Mouse (Mus musculus): ENCODE results near the gene Nrg3. TPM values are rescaled to one million over a fixed set of nuclear protein-coding genes. Genes with fewer than 3 reads are reported as not detected.
"Not testable (repeated sequence)": the region's sequence is repeated elsewhere in the genome, so short reads cannot be mapped to it uniquely, and the experiment has no call there.

Gene Nrg3
- total RNA-seq, 2 experiments from 2014 or later, result not detected

DNA sequence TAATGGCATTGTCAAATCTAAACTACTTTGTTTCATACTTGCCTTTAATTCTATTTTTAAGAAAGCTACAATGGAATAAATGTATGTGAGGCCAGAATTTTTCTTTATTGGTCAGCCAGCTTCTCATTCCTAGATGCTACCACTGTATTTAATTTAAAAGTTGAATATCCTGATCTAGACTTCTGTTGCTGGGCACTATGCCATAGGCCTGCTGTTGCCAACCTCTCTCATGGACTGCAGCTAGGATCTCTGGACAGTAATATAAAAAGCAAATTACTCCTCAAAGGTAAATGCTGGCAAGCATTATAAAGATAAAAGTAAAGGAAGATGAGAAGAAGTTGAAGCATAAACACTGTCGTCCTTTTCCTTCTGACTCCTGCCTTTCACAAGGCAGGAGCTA lies 217.5 kb downstream of the Nrg3 start:
- no peak for ATAC-seq (replicated peaks; ENCODE audit: low FRiP score, low TSS enrichment, poor library complexity, severe bottlenecking)

DNA sequence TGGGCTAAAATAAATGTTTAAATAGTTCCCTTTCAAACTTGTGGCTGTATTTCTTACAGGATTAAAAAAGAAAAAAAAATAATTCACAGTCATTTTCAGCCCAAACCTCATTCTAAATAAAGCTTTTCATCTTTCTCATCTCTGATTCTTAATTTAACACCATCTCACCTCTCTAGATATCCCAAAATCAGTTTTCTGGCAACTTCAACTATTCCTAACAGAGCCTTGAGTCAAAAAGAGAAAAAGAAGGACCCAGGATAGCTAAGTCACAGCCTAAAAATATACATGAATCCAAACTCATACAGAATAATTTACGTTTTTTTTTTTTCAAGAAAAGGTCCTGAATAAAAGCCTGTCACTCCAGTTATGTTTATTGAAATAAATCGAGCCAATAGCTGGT lies 232.6 kb downstream of the Nrg3 start:
- no peak for ATAC-seq (replicated peaks; ENCODE audit: low FRiP score, low TSS enrichment, poor library complexity, severe bottlenecking)

DNA sequence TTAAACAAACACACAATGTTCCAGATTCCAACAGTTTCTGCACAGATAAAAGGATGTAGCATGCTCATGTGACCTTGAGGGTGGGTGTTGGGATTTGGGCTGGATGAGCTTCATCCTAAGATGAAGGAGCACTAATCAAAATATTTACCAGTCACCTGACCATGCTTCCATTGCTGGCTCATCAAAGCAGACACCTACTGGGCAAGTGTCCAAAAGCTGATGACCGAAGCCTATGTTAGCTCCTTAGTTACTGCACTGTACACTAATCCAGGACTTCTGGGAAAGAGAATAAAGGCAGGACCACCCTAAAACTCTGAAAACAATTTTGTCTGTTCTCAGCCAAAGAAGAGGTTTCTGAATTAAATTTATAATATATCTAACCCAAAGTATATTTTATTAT lies 261.4 kb downstream of the Nrg3 start:
- ATAC-seq (replicated peaks; ENCODE audit: low FRiP score, low TSS enrichment, poor library complexity, severe bottlenecking), result no peak

DNA sequence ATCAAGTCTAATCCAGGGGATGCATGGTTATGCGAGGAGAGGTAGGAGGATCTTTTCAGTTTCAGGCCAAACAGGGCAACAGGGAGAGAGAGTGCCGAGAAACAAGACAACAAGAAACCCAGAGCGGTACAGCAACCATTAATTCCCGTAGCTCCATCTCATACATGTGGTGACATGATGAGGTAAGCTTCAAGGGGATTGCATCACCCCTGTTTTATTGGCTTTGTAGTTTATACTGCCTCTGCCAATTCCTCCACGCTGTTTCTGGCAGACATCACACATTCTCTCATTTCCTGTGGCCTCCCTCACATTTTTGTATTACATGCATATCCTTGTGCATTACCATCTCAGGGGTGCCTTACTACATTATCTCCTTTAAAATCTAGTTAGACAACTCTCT lies 280.9 kb downstream of the Nrg3 start:
- no peak for ATAC-seq (replicated peaks; ENCODE audit: low FRiP score, low TSS enrichment, poor library complexity, severe bottlenecking)

DNA sequence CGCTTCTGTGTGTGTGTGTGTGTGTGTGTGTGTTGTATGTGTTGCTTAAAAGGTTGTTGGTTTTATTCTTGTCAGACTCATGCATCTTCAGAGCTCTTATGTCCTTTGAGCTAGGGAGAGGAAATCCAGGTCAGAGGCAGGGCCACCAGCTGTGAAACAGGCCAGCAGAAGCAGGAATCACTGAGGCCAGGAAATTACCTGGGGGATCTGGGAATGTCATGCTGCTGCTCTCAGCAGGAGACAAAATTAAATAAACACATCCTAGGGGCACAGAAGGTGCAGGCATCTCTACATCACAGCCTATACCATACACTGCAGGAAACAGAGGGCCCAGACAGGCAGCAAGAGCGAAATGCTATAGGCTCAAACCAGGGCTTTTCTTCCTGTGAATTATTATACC lies 299.2 kb downstream of the Nrg3 start:
- no peak for ATAC-seq (replicated peaks; ENCODE audit: low FRiP score, low TSS enrichment, poor library complexity, severe bottlenecking)

DNA sequence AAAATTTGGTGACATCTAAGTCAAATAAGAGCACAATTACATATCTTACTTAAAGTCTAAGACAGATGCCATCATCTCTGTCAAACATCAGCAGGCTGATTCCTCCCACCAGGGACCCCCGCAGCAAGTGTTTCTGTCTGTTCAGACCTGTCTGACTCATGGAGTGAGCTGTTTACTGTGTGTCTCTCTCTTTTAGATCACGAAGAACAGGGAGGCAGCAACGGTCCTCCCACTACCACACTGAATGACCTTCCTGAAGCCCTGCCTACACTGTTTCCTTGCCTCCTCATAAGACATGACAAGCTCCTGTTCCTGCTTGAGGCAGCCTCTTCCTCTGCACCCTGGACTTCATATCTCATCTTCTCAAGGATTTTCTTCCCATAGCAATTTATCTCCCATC lies 312.7 kb downstream of the Nrg3 start:
- ATAC-seq (replicated peaks; ENCODE audit: low FRiP score, low TSS enrichment, poor library complexity, severe bottlenecking), result no peak

DNA sequence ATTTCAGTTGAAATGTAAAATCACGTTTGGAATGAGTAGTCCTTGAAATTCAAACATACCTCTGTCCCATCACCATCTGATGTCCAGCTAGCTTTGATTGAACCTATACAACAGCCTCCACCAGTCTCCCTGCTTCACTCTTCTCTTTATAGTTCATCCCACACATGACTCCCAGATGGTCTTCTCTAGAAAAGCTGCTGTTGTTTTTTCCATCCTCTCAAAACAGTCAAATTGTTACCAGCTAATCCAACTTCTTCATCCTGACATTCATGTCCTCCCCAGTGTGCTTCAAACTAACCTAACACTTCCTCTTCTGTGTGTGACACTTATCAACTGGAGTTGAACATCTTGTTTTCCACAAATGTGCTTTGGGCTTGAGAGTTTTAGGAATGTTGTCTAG lies 317.4 kb downstream of the Nrg3 start:
- no peak for ATAC-seq (replicated peaks; ENCODE audit: low FRiP score, low TSS enrichment, poor library complexity, severe bottlenecking)

DNA sequence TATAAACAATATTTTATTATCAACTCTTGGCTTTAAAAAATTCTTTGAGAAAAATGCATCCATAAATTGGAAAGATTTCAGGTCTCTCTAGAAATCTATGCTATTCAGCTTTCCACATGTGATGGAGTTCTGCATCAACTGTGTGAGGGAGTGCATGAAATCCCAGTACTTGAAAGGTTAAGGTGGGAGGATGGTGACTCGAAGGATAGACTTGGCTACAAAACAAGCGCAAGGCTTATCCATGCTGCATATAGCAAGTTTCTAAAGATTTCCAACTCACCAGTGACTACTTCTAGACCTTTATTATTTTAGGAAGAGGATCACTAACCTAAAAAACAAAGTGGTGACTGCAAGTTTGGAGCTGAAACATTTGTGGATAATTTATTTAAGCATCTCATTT lies 343.1 kb downstream of the Nrg3 start:
- ATAC-seq (replicated peaks; ENCODE audit: low FRiP score, low TSS enrichment, poor library complexity, severe bottlenecking), result no peak

DNA sequence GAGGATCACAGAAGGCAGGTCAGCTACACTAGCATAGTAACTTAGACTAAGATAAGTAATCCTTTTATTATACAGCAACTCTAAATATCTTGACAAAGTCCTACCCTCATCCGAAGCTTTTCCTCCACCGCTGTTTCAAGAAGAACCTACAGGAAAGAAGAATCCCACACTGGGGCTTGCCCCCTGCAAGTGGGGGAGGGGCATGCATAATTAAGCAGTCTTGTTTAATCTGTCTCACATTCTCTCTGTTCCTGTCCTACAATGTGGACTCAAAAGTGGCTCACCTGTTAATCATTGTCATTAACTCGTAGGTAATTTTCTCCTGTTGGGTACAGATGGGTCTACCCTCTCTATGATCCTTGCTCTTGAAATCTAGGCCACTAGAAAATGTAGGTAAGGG lies 354.9 kb downstream of the Nrg3 start:
- no peak for ATAC-seq (replicated peaks; ENCODE audit: low FRiP score, low TSS enrichment, poor library complexity, severe bottlenecking)

DNA sequence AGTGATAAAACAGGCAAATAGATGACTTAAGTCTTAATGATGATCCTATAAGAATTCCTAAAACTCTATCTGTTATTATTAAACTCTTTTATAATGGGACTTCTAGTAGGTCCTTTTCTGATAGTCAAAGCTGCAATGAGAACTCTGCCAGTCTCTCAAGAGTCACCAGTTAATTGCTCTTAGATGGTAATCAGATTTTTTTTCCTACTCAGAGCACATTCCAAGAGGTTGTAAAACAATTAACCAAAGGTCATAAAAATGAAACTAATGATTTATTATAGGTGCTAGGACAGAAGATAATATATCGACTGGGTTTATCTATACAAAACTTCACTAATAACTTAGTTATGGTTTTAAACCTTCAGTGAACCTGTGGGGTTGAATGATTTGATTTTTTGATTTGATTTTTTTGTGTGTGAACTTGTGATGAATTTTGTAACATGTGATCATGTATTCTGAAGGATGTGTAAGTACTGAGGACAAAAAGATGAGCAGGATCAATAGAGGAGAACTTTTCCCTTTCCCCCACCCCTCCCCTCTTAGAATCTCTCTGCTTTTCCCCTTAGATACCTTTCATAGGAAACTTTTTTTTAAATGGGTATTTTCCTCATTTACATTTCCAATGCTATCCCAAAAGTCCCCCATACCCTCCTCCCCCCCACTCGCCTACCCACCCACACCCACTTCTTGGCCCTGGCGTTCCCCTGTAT lies 356.2 kb downstream of the Nrg3 start:
- ATAC-seq (replicated peaks; ENCODE audit: low FRiP score, low TSS enrichment, poor library complexity, severe bottlenecking), result not testable (repeated sequence)

DNA sequence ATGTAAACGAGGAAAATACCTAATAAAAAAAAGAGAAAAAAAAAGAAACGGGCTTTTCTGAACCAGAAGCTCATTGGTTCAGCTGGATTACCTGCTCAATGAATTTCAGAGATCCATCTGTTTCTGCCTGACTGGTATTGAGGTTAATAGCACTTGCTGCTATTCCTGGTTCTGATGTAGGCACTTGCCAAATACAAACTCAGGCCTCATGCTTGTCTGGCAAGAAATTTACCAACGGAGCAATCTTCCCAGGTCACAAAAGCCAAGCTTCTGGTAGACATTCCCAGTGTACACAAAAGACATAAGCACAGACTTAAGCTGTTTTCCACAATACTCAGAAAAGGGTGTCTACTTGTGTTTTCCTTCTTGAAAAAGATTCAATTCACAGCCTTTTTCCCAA lies 363.3 kb downstream of the Nrg3 start:
- ATAC-seq (replicated peaks; ENCODE audit: low FRiP score, low TSS enrichment, poor library complexity, severe bottlenecking), result no peak

DNA sequence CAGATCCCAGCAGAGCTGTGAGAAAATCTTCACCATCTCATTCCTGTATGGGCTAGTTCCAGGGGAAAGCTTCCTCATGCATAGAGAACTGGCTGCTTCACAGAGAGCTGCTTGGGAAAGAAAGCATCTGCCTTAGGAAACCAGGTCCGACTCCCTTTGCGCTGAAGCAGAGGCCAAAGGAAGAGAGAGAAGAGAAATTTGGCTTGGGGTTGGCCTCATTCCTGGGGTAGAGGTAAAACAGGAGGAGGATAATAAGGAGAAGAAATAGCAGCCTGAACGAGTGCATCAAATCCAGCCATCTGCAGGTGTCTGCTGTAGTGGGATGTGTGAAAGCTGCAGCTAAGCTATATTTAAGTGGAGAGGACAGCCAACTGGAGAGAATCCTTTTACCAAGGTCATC lies 366.1 kb downstream of the Nrg3 start:
- ATAC-seq (replicated peaks; ENCODE audit: low FRiP score, low TSS enrichment, poor library complexity, severe bottlenecking), result no peak

DNA sequence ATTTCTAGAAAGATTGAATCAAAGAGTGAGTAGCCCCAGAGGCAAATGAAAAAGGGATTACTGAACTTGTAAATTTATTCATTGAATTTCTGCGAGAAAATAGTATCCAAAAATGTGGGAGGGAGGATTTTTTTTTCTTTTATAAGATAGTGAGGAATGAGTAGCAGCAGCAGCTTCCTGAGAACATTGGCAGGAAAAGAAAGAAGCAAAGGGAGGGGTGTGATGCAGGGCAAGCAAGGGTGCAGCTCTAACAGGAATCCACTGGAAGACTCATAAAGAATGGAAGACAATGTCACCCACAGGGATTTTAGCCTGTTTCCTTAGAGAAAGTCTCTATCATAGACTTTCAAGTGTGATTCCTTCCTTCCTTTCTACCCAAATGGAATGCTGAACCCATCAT lies 377.7 kb downstream of the Nrg3 start:
- ATAC-seq (replicated peaks; ENCODE audit: low FRiP score, low TSS enrichment, poor library complexity, severe bottlenecking), result no peak

DNA sequence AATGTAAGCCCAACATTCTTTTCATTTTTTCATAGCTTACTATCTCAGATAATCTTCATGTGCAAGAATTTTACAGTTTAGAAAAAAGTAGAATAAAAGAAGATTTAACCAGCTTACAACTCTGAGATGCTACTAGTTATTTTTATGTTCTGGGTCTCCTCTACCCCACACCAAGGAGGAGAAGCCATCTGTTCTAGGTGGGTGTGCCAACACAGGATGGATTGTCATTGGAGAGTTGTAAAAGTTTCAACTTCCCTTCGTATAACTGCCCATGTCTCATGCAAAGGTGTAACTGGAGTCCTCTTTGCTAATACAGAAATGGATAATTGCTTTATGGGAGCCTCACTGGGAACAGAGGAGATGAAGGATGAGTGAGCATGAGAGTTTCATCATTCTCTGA lies 393.4 kb downstream of the Nrg3 start:
- ATAC-seq (replicated peaks; ENCODE audit: low FRiP score, low TSS enrichment, poor library complexity, severe bottlenecking), result no peak

DNA sequence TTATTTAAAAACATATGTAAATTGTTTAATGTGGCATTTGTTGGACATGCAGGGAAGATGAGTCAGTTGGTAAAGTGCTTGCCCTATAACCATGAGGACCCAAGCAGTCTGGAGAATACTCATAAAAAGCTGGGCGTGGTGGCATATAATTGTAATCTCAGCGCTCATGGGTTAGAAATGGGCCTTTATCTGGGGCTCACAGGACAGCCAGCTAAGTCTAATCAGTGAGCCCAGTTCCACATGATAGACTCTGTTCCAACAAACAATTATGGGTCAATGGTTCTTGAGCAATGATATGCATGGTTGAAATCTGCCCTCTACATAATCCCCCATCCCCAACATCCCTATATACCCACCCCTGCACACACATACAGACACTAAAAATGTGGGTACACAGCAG lies 421.3 kb downstream of the Nrg3 start:
- ATAC-seq (replicated peaks; ENCODE audit: low FRiP score, low TSS enrichment, poor library complexity, severe bottlenecking), result no peak

DNA sequence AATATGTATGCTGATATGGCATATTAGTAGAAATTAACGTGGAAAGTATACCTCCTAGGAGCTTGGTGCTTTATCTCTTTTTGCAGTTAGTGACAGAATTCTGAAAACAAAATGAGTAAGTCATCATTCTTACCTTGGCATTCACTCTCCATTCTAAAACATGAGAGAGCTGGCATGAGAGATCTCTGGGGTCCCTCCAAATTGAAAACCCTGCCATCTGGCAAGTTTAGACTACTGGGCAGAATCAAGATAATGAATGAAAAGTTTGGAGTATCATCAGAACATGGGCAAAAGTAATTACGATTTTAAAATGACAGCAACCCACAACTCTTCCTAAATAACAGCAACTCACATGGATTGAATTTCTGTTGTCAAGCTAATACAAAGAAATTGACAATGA lies 423.9 kb downstream of the Nrg3 start:
- no peak for ATAC-seq (replicated peaks; ENCODE audit: low FRiP score, low TSS enrichment, poor library complexity, severe bottlenecking)

DNA sequence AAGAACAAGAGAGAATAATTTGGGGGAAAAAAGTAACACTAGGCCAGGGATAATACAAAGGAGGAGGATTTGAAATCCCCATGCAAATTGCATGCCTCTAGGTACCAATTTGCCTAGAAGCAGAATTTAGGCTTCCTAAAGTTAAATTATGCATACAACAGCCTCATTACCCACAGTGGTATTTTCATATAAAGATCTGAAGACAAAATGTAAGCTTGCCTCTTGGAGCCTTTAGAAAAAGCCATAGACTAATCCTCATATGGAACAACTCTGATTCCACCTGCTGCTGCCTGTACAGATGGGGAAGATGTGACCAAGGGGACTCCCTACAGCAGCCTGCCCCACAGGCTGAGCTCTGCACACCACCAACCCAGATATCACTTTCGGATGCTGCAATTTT lies 428.6 kb downstream of the Nrg3 start:
- no peak for ATAC-seq (replicated peaks; ENCODE audit: low FRiP score, low TSS enrichment, poor library complexity, severe bottlenecking)

DNA sequence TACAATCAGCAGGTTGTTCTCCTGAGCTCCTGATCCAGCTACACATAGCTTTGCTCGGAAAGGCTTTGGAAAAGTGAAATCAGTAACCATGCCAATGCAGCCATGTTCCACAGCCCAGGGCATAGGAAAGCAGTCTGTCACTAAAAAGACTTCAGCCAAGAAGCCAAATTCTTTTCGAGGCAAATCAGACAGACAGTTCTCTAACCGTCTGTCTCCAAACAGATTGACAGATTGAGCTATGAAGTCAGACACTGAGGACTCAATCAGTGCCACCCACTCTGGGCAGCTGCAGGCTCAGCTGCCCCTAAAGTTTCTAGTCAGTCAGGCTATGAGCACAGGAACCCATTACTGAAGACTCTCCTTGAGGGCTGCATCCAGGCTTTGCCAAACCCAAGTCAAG lies 429.1 kb downstream of the Nrg3 start:
- no peak for ATAC-seq (replicated peaks; ENCODE audit: low FRiP score, low TSS enrichment, poor library complexity, severe bottlenecking)

DNA sequence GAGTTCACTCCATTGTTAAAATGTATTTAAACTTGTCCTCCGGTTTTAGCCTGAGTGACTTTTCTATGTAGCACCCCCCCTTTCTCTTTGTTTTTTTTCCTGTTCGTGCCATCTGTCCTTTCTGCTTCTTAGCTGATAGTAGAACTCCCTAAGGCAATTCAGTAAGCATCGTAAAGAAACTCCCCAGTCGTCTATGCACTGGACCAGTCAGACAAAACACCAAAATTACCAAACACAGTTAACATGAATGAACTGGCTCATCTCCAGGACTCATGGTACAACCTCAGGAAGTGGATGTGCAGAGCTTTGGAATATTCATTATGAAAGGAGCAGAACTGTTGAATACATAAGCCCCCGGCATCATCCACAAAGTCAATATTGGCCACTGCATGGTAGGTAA lies 429.5 kb downstream of the Nrg3 start:
- ATAC-seq (replicated peaks; ENCODE audit: low FRiP score, low TSS enrichment, poor library complexity, severe bottlenecking), result no peak

DNA sequence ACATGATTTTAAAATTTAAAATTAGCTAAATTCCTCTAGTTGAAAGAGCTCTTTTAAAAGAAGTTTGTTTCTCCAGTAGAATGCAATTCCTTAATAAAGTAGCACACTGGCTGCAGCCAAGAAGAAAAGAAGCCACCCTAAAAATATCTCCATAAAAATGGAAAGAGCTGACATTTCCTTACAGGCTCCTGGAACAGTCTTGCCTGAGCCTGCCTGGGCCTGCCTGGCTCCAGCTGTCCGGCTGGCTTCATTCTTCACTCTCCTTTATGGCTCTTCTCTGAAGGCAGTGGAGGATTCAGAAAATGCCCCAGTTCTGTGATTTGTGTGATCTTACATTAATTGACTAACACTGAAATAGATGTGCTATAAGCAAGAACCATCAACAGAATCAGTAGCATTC lies 433.8 kb downstream of the Nrg3 start:
- no peak for ATAC-seq (replicated peaks; ENCODE audit: low FRiP score, low TSS enrichment, poor library complexity, severe bottlenecking)

DNA sequence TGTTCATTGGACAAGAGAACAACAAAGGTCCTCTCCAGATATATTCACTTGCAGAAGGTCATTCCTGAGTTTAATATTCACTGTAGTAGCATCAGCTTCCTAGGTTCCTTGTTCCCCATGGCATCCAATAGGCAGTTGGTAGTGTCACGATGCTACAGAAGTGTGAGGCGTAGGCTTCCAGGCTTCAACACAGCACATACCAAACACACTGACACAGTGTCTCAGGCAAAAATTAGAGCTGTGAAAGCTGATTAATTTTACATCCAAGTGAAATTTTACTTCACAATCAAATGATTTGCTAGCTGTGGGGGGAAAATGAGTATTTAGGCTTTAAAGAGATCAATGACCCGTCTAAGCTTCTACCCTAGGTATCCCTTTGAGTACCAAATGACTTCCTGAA lies 438.4 kb downstream of the Nrg3 start:
- ATAC-seq (replicated peaks; ENCODE audit: low FRiP score, low TSS enrichment, poor library complexity, severe bottlenecking), result no peak

DNA sequence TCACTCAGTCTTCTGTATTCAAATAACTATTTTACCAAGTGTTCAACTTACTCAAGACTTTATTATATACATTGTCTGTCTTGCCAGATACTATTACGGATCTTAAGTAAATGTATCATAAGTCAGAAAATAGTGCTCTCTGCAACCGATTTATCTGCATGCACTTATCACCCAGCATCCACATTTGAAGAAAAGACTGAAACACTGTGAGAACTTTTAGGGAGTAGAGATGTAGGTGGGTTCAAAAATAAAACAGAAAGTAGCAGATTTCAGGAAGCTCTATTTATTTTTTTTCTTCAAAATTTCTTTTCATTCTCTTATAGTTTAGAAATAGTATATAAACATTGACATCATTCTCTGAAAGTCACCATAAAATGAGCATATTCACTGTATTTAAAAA lies 449.8 kb downstream of the Nrg3 start:
- ATAC-seq (replicated peaks; ENCODE audit: low FRiP score, low TSS enrichment, poor library complexity, severe bottlenecking), result no peak

Measured in megakaryocyte-erythroid progenitor cell, adult 5-6 weeks (primary cell).